Mouse (Mus musculus): ENCODE data around the gene Gid4.
A peak's percentile ranks its signal among the peaks of the same experiment; 100 is the strongest.
"Not testable (repeated sequence)": the region's sequence is repeated elsewhere in the genome, so short reads cannot be mapped to it uniquely, and the experiment has no call there.

Gene Gid4

DNA sequence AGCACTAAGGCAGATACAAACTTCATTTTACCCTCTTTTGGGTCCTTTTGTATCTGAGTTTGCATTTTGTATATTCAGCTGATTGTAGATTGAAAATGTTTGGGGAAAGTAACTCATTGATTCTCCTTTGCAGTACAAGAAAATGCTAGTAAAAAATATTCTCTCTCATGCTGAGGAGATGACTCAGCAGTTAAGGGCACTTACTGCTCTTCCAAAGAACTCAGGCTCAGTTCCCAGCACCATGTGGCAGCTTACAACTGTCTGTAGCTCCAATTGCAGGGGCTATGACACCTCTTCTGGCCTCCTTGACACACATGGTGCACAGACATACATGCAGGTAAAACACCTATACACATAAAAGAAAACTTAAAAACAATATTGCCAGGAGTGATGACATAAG, 16.6 kb downstream of the Gid4 start:
- DNase-seq (ENCODE audit: low spot score), result no peak

GRCm38 (mm10) chr11:60435133-60435532, 18.2 kb downstream of the Gid4 start:
- DNase-seq (ENCODE audit: low spot score), result no peak

- no peak for DNase-seq (ENCODE audit: low spot score)
Observed at GRCm38 (mm10) chr11:60436618-60437017, 19.7 kb downstream of the Gid4 start.

DNA sequence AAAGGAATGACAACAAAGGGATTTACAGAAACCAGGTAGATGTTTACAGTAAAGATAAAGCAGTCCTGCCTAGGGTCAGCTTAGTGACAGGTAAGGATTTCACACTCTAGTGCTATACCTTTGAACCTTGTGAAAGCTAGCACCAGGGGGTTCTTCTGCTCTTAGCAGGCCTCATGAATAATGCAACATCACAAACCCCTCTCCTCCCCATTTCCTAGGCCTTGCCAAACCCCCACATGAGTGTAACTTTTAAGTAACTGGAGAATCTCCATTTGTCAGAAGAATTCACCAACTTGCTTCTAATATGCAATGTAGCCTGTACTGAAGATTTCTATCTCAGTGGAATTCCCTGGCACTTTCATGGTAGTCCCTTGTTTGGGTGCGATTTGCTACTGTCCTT, 22.7 kb downstream of the Gid4 start:
- not testable (repeated sequence) for DNase-seq (ENCODE audit: low spot score)

DNA sequence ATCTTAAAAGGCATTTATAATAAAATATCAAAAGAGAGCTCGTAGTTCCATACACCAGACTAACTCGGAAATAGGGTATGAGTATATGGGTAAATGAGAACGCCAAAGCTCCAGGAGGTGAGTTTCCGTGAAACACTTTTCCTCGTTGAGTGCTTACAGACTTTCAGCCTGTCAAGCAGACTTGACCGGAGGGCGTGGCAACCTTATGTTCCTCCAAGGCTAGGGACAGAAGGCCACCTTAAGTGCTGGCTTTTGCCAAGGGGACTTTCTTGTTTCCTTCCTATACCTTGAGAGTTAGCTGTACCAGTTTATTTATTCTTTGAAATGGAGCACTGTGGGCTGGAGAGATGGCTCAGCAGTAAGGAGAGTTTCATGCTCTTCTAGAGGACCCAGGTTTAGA, 23.2 kb downstream of the Gid4 start:
- DNase-seq (ENCODE audit: low spot score), result no peak

DNA sequence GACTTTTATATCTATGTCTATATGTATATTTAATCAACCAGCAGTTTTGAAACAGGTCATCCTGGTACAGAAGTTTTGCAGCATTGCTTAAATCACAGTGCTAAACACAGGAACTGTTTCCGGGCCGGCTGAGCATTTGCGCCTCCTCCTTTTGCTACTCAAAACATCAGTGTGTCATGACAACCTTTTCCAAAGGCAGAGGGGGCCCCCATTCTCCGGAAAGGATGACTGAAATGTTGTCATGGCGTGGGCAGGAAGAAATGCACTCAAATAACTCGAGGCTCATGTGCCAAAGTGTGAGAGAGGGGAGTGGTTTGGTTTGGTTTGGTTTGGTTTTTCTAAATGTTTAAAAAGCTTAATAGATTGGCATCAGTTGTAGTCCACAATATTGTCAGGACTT, 26.0 kb downstream of the Gid4 start:
- no peak for DNase-seq (ENCODE audit: low spot score)

- no peak for DNase-seq (ENCODE audit: low spot score)
Observed at GRCm38 (mm10) chr11:60444007-60444406, 27.1 kb downstream of the Gid4 start.

DNA sequence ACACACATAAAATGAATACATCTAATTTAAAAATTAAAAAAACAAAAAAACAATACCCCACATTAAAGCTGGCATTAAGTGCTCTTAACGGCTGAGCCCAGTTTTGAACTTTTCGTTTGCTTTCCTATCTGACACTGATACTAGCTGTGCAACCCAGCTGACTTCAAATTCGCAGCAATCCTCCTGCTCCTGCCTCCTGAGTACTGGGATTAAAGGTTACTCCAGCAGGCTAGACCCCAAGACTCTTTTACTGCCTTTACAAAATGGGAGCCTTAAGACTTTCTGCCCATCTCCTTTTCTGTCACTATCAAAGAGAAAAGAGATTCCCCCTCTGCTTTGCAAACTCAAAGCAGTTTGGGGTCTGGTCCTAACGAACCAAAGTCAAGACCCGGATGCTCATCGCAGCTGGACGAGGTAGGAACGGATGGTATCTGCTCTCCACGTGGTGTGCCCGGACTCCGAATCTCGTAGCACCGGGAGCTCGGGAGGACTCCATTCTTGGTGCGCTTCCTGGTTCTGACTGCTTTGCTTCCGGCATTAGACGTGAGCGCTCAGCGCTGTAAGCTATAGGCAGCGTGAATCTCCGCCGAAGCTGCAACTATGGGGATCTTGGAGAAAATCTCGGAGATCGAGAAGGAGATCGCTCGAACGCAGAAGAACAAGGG, 37.3 kb downstream of the Gid4 start, which contains the start of gene Drg2:
Gene Drg2 (plus strand): TSS at position 512 of the 665 bp plus-strand sequence.
- peak; percentile 93 for DNase-seq (ENCODE audit: low spot score)

- DNase-seq (ENCODE audit: low spot score), result no peak
Observed at GRCm38 (mm10) chr11:60454745-60455087, 37.8 kb downstream of the Gid4 start.

DNA sequence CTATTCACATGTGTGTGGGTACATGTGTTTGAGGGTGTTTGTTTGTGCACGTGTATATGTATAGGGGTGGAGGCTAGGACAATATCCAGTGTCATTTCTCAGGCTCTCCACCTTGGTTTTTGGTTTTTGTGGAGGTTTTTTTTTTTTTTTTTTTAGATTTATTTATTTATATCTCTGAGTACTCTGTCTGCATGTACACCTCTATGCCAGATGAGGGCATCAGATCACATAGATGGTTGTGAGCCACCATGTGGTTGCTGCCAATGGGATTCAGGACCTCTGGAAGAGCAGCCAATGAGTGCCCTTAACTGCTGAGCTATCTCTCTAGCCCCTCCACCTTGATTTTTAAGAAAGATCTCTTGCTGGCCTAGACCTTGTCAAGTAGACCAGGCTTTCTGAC, 41.0 kb downstream of the Gid4 start:
- DNase-seq (ENCODE audit: low spot score), result peak; percentile 15

GRCm38 (mm10) chr11:60465943-60466380, 49.0 kb downstream of the Gid4 start:
- DNase-seq (ENCODE audit: low spot score), result peak; percentile 62

DNA sequence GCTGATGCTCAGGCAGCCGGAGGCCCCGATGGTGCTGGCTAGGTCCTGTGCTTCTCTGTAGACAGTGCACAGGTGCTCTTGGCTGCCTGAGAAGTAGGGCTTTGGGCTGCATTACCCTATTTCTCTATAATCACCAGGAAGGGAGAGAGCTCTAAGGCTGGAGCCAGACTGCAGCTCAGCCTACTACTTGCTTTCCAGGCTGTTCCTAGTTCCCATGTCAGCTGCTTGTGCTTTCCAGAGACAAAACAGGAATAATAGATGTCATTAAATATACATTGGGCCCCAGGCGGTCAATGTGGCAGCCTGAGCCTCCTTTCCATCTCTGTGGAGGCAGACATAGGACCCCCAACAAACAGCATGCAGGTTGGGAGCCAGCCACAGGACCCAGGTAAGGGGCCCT, 52.1 kb downstream of the Gid4 start, which contains the start of gene Myo15:
Gene Myo15 (plus strand): TSS at position 301 of the 400 bp plus-strand sequence.
- no peak for DNase-seq (ENCODE audit: low spot score)

DNA sequence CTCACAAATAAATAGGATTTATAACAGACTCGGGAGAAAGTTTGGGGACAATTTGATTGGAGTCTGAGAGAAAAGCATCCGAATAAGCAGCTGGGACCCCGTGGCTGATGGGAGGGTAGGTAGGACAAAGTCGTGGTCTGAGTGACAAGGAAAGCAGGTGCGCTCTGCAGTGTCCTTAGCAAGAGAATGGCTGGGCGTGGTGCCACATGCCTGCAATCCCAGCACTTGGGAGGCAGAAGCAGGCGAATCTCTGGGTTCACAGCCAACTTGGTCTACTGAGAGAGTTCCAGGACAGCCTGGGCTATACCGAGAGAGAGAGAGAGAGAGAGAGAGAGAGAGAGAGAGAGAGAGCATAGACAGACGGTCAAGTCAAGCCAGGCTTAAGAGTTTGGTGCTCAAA, 53.8 kb downstream of the Gid4 start:
- no peak for DNase-seq (ENCODE audit: low spot score)

DNA sequence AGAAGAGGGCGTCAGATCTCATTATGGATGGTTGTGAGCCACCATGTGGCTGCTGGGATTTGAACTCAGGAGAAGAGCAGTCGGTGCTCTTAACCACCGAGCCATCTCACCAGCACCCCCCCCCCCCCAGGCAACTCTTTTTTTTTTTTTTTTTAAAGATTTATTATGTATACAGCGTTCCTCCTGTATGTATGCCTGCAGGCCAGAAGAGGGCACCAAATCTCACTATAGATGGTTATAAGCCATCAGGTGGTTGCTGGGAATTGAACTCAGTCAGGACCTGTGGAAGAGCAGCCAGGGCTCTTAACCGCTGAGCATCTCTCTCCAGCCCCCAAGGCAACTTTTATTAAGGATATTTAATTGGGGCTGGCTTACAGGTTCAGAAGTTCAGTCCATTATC, 57.6 kb downstream of the Gid4 start:
- DNase-seq (ENCODE audit: low spot score), result no peak

DNA sequence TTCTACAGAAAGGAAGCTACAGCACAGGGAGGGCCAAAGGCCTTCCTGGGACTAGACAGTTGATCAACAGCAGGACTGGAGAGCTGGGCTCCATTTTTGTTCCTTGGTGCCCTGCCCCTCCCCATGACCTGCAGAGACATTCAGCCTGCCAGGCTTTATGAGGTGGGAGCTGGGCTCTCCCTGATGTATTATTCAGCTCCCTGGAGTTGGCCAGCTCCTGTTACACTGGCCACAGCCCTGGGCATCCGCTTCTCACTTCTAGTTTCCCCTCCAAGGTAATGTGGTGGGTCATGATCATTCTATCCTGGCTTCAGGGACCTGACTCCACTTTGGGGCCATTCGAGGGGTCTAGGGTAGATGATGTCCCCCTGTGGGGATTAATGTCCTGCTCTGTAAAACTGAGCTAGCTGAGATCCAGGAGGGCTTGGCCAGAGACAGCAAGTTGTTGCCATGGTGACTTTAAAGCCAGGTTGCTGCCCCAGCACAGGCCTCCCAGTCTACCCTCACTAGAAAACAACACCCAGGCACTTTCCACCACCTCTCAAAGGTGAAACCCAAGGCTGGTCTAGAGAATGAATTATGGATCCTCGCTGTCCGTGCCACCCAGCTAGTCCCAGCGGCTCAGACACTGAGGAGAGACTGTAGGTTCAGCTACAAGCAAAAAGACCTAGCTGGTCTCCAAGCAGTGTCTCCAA, 58.9 kb downstream of the Gid4 start:
- no peak for DNase-seq (ENCODE audit: low spot score)

DNA sequence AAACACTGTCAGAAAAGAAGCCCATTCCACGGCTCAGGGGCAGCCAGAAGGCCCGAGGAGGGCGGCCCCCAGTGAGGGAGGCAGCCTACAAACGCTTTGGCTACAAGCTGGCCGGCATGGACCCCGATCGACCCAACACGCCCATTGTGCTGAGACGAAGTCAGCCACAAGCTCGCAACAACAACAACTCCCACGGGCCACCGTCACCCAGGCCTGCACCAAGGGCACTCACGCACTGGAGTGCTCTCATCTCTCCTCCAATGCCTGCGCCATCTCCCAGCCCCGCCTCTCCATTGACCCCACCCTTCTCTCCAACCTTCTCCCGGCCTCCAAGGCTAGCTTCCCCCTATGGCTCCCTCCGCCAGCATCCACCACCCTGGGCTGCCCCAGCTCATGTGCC, 61.2 kb downstream of the Gid4 start:
- no peak for DNase-seq (ENCODE audit: low spot score)

- no peak for DNase-seq (ENCODE audit: low spot score)
Observed at GRCm38 (mm10) chr11:60486267-60486666, 69.3 kb downstream of the Gid4 start.

DNA sequence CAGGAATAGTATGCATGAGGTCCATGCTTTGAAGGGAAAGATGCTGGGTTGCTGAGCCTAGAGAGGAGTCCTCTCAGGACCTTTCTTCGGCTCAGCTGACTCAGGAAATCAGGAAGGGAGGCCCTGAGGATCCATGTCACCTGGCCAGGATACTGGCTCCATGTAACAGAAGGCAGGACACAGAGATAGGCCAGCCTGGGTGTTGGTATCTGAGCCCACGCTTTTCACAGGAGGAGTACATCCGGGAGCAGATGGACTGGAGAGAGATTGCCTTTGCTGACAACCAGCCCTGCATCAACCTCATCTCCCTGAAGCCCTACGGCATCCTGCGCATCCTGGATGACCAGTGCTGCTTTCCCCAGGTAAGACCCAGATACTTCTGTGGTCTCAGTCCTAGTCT, 75.8 kb downstream of the Gid4 start:
- DNase-seq (ENCODE audit: low spot score), result no peak

DNA sequence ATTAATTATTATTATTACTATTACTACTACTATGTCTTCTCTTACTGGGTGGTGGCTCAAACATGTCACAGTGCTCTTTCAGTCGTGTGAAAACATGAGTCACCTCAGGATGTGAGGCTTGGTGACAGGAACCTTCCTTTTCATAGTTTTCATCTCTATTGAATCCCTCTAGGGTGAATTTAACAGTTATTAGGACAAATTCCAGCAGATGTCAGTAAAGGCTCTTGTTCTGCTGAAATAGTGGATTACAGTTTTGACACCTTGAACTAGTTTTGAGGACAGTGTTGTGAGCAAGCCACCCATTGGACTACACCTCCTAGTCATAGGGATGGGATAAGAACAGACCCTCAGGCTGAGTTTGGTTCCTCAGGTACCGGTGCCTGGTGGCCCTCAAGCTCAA, 78.7 kb downstream of the Gid4 start:
- peak; percentile 41 for DNase-seq (ENCODE audit: low spot score)

Measured in adipocyte (in vitro differentiated cells).